Mouse (Mus musculus) forebrain, embryonic 15.5 days (tissue): ENCODE data around the gene Clstn3. TPM values are rescaled to one million over a fixed set of nuclear protein-coding genes. Genes with fewer than 3 reads are reported as not detected.

ENCODE experiments used
- ATAC-seq: fragments of 200-750 bp; cut with Nextera tagmentation; replicated peaks from 2 replicates; pipeline ENCODE4 v1.8.0; 2017; ENCODE audit warnings: mild to moderate bottlenecking, moderate TSS enrichment, moderate library complexity
- H3K27ac ChIP-seq: fragments of 300-500 bp; sonication (generic); replicated peaks from 2 replicates; pipeline ENCODE4 v1.5.1; 2015; ENCODE audit warnings: mild to moderate bottlenecking, inconsistent platforms
- H3K27me3 ChIP-seq: fragments of 300-500 bp; sonication (generic); 2 replicates; pipeline ENCODE4 v1.6.1; 2015; ENCODE audit warnings: inconsistent platforms
- H3K36me3 ChIP-seq: fragments of 300-500 bp; sonication (generic); 2 replicates; pipeline ENCODE4 v1.6.1; 2015; ENCODE audit warnings: mild to moderate bottlenecking, inconsistent platforms
- H3K4me1 ChIP-seq: fragments of 300-500 bp; sonication (generic); 2 replicates; pipeline ENCODE4 v1.6.1; 2015; ENCODE audit warnings: inconsistent platforms
- H3K4me2 ChIP-seq: fragments of 300-500 bp; sonication (generic); replicated peaks from 2 replicates; pipeline ENCODE4 v1.6.1; 2015; ENCODE audit warnings: mild to moderate bottlenecking, inconsistent platforms
- H3K4me3 ChIP-seq: fragments of 300-500 bp; sonication (generic); 2 replicates; pipeline ENCODE4 v1.5.1; 2015; ENCODE audit warnings: mild to moderate bottlenecking, inconsistent platforms
- H3K9ac ChIP-seq: fragments of 300-500 bp; sonication (generic); replicated peaks from 2 replicates; pipeline ENCODE4 v1.6.1; 2015; ENCODE audit warnings: mild to moderate bottlenecking, inconsistent platforms
- H3K9me3 ChIP-seq: fragments of 300-500 bp; sonication (generic); 2 replicates; pipeline ENCODE4 v1.6.1; 2016; ENCODE audit warnings: inconsistent platforms
- WGBS: fragments of 180-500 bp; shearing (Covaris S2); methylation state at CpG from one replicate; pipeline ENCODE4 v1.1.7; 2015; ENCODE audit warnings: mixed read lengths; 5-methylcytosine and 5-hydroxymethylcytosine counted together
- polyA plus RNA-seq: library from polyadenylated mRNA; unstranded; fragments of >200 nt; fragmentation: Nextera tagmentation; extraction: Ambion mirVana; gene quantifications from 2 replicates; pipeline ENCODE4 v1.2.1, GENCODE M21; 2015

The Clstn3 gene
- polyA plus RNA-seq, 1 experiment from 2014 or later = 62.1 TPM

DNA sequence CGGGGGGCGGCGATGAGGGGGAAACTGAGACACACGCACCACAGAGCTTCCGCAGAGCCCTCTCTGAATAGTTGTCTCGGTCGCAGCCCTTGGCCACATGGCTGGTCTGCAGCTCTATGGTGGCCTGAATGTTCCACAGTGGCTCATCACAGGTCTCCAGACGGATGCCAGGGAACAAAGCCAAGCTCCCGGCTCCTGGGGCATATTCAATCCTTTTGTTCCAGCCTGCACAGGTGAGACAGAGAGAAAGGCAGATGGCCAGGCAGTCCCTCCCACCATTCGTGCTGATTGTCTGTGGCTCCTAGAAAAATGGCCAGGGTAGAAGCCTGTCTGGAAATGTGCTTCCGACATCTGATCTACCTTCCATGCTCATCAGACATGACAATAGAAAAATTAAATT, 6.1 kb downstream of the Clstn3 start:
- Histone ChIP-seq H3K36me3 (peaks cover 7% of the 10 kb centered on the region), H3K4me1 (peaks cover 8% of the 10 kb centered on the region), H3K4me3 (no peak overlapping the region), H3K27me3 (no peaks in the 10 kb centered on the region), H3K27ac (no peak overlapping the region), H3K9me3 (no peaks in the 10 kb centered on the region), H3K9ac (no peak overlapping the region), H3K4me2 (no peak overlapping the region)
- no peak for ATAC-seq
- 87% methylated on average over 11 of the region's 11 CpGs for WGBS

DNA sequence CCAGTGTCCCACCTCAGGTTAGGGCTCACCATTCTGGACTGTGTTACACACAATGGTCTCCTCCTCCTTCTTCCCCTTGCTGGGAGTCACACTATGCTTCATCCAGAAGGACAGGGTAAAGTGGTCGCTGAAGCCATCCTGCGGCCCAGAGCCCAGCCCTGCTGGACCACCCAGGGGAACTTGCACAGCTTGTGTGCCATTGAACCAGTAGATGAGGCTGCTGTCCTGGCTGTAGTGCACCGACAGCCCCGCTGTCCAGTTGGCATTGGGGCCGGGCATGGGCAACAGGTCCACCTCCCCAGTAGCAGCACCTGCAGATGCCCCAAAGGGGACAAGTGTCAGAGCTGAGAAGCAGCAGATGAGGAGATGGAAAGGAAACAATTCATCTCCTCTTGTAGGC, 6.8 kb downstream of the Clstn3 start:
- ATAC-seq = no peak
- no peak overlapping the region for H3K27ac ChIP-seq
- 93% methylated on average over 5 of the region's 5 CpGs for WGBS
- no peak overlapping the region for H3K9ac ChIP-seq
- no peaks in the 10 kb centered on the region for H3K27me3 ChIP-seq
- H3K4me2 ChIP-seq = no peak overlapping the region
- peaks cover 2% of the 10 kb centered on the region; the same call in 1 of the 2 replicates for H3K4me1 ChIP-seq
- no peaks in the 10 kb centered on the region for H3K9me3 ChIP-seq
- peaks cover 7% of the 10 kb centered on the region for H3K36me3 ChIP-seq
- no peak overlapping the region for H3K4me3 ChIP-seq

GRCm38 (mm10) chr6:124456243-124456642, 8.4 kb downstream of the Clstn3 start:
- Histone ChIP-seq H3K36me3 (peaks cover 7% of the 10 kb centered on the region), H3K27me3 (no peaks in the 10 kb centered on the region), H3K9me3 (no peaks in the 10 kb centered on the region), H3K4me1 (no peaks in the 10 kb centered on the region), H3K27ac (no peak overlapping the region), H3K9ac (no peak overlapping the region), H3K4me3 (no peak overlapping the region), H3K4me2 (no peak overlapping the region)
- 95% methylated on average over 5 of the region's 5 CpGs for WGBS
- ATAC-seq = no peak

DNA sequence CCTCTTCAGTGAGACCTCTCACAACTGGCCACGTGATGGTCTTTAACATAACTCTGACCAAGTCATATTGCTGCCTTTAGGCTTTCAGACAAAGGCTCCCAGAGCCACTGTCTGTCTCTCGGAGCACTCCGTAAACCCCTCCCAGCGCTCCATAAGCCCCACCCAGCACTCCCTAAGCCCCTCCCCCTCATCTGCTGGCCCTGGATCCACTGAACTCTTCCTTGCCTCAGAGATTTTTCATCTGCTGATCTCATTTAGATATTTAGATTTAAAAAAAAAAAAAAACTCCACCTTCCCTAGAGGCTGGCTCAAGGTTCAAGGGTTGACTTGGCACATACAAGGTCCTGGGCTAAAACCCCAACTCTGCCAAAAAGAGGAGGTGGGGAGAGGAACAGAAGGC, 10.8 kb downstream of the Clstn3 start:
- H3K9me3 ChIP-seq = no peaks in the 10 kb centered on the region
- no peak overlapping the region for H3K4me2 ChIP-seq
- 47% methylated on average over 4 of the region's 4 CpGs for WGBS
- H3K36me3 ChIP-seq = peaks cover 21% of the 10 kb centered on the region
- no peak overlapping the region for H3K27ac ChIP-seq
- H3K4me1 ChIP-seq = no peaks in the 10 kb centered on the region
- no peaks in the 10 kb centered on the region for H3K27me3 ChIP-seq
- no peak for ATAC-seq
- H3K9ac ChIP-seq = no peak overlapping the region
- no peak overlapping the region for H3K4me3 ChIP-seq

- 64% methylated on average over 3 of the region's 3 CpGs for WGBS
Measured at GRCm38 (mm10) chr6:124451995-124452394, 12.6 kb downstream of the Clstn3 start.

GRCm38 (mm10) chr6:124449668-124450383, 14.8 kb downstream of the Clstn3 start:
- WGBS = 90% methylated on average over 18 of the region's 18 CpGs
- Histone ChIP-seq H3K4me3 (no peak overlapping the region), H3K36me3 (peaks cover 17% of the 10 kb centered on the region), H3K27ac (no peak overlapping the region), H3K27me3 (no peaks in the 10 kb centered on the region), H3K9me3 (no peaks in the 10 kb centered on the region), H3K9ac (no peak overlapping the region), H3K4me1 (no peaks in the 10 kb centered on the region), H3K4me2 (no peak overlapping the region)
- no peak for ATAC-seq

More at GRCm38 (mm10) chr6:124451995-124452394, 12.6 kb downstream of the Clstn3 start:
- no peak overlapping the region for H3K4me2 ChIP-seq
- H3K36me3 ChIP-seq = peaks cover 16% of the 10 kb centered on the region
- H3K4me1 ChIP-seq = no peaks in the 10 kb centered on the region
- no peak overlapping the region for H3K9ac ChIP-seq
- H3K27me3 ChIP-seq = no peaks in the 10 kb centered on the region
- H3K9me3 ChIP-seq = no peaks in the 10 kb centered on the region
- ATAC-seq = 0 out of 2 replicates have a peak, but pooled peaks have one; percentile 12
- no peak overlapping the region for H3K27ac ChIP-seq
- no peak overlapping the region for H3K4me3 ChIP-seq

DNA sequence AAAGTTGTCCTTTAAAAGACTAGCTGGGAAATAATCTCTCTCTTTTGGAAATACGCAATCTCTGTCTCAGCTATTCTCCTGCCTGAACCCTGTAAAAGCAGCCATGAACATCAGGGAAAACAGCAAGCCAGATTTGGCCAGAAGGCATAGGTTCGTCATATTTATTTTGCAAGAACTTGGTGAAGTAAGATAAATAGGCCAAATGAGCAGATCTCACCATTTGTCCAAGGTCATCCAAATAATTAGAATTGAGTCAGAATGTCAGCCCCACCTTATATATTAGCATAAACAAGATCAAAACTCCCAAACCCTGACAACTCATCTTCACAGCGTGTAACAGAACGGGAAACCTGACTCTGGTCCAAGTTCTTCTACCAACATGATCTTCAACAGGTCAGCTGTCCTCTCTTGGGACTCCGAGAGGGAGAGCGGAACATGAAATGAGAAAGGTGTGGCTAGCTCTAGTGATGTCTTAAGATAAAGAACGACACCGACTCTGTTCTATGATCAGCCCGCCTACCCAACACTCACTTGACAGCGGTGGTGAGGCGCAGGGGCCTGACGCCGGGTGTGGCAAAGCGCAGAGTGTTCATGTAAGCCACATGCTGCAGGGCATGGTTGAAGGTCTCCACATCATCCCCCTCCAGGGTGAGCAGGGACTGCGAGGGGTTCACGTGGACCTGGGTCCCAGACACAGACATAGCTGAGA, 15.5 kb downstream of the Clstn3 start:
- Histone ChIP-seq H3K4me3 (no peak overlapping the region), H3K4me2 (no peak overlapping the region), H3K27me3 (no peaks in the 10 kb centered on the region), H3K4me1 (no peaks in the 10 kb centered on the region), H3K27ac (no peak overlapping the region), H3K36me3 (peaks cover 17% of the 10 kb centered on the region), H3K9me3 (no peaks in the 10 kb centered on the region), H3K9ac (no peak overlapping the region)
- WGBS = 94% methylated on average over 16 of the region's 16 CpGs
- ATAC-seq = no peak

- Histone ChIP-seq H3K4me3 (no peak overlapping the region), H3K36me3 (peaks cover 19% of the 10 kb centered on the region), H3K9me3 (no peaks in the 10 kb centered on the region), H3K27ac (no peak overlapping the region), H3K27me3 (no peaks in the 10 kb centered on the region), H3K9ac (no peak overlapping the region), H3K4me2 (no peak overlapping the region), H3K4me1 (no peaks in the 10 kb centered on the region)
- no peak for ATAC-seq
- 78% methylated on average over 10 of the region's 10 CpGs for WGBS
Measured at GRCm38 (mm10) chr6:124448186-124448852, 16.3 kb downstream of the Clstn3 start.

DNA sequence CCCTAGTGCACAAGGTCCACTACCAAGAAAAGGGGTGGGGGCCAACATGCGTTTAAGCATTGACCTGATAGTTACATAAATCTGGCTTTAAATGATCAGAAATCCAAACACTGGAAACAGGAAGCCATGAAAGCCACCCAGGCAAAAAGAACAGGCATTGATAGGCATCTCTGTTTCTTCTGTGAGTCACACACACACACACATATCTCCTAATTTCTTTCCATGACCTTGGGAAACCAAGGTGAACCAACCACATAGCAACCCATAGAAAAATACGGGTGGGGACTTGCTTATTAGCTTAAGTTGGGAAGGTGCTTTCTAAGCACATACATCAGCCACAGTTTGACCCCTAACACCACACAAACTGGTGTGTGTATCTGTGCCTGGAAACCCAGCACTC, 17.2 kb downstream of the Clstn3 start:
- no peak for ATAC-seq
- H3K9me3 ChIP-seq = no peaks in the 10 kb centered on the region
- no peak overlapping the region for H3K27ac ChIP-seq
- H3K4me3 ChIP-seq = no peak overlapping the region
- H3K27me3 ChIP-seq = no peaks in the 10 kb centered on the region
- no peak overlapping the region for H3K9ac ChIP-seq
- no peak overlapping the region for H3K4me2 ChIP-seq
- H3K36me3 ChIP-seq = peaks cover 19% of the 10 kb centered on the region
- WGBS = 92% methylated on average over 2 of the region's 2 CpGs
- H3K4me1 ChIP-seq = no peaks in the 10 kb centered on the region

DNA sequence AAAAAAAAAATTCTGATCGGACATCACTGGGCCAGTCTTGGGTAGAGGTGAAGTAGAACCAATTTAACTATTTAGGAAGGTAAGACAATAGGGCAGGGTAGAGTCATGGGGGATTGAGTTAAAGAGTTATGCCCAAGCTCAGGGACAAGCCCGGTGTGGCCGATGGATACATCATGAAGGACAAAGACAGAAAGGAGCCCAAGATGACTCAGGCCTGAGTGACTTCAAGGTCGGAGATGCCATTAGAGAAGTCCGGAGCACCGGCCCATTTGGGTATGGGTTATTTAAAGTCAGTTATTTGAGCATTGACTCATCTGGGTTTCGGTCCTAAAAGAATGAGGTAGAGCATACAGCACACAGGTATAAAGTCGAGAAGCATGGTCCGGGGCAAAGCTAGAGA, 18.1 kb downstream of the Clstn3 start:
- Histone ChIP-seq H3K4me2 (no peak overlapping the region), H3K4me1 (no peaks in the 10 kb centered on the region), H3K36me3 (peaks cover 19% of the 10 kb centered on the region), H3K27me3 (no peaks in the 10 kb centered on the region), H3K27ac (no peak overlapping the region), H3K9me3 (no peaks in the 10 kb centered on the region), H3K4me3 (no peak overlapping the region), H3K9ac (no peak overlapping the region)
- ATAC-seq = no peak
- WGBS = 96% methylated on average over 9 of the region's 9 CpGs

- 95% methylated on average over 2 of the region's 2 CpGs for WGBS
- no peaks in the 10 kb centered on the region for H3K9me3 ChIP-seq
Measured at GRCm38 (mm10) chr6:124446024-124446423, 18.6 kb downstream of the Clstn3 start.

DNA sequence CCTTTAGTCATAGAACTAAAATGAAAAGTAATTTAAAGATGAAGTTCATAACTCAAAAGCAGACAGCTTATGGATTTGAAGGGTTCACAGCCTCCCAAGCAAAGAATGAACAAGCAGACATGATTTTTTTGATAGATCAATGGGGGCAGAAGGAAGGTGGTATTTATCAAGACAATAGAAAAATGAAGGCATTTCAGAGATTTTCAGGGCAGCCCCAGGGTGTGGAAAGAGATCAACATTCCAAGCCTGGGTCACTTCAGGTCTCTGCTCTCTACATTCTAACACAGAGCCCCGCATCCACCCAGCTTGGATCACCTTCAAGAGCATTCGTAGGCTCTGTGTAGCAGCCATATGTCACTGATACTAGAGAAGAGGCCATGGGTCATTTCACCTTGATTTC, 21.3 kb downstream of the Clstn3 start:
- H3K27ac ChIP-seq = no peak overlapping the region
- ATAC-seq = no peak
- H3K9me3 ChIP-seq = no peaks in the 10 kb centered on the region
- WGBS = 85% methylated on average over 2 of the region's 2 CpGs
- no peak overlapping the region for H3K4me3 ChIP-seq
- H3K27me3 ChIP-seq = no peaks in the 10 kb centered on the region
- no peak overlapping the region for H3K9ac ChIP-seq
- H3K4me2 ChIP-seq = no peak overlapping the region
- H3K36me3 ChIP-seq = peaks cover 11% of the 10 kb centered on the region; the same call in 1 of the 2 replicates
- no peaks in the 10 kb centered on the region for H3K4me1 ChIP-seq

More at GRCm38 (mm10) chr6:124446024-124446423, 18.6 kb downstream of the Clstn3 start:
- peaks cover 19% of the 10 kb centered on the region for H3K36me3 ChIP-seq
- H3K27ac ChIP-seq = no peak overlapping the region
- H3K9ac ChIP-seq = no peak overlapping the region
- H3K4me2 ChIP-seq = no peak overlapping the region
- H3K4me1 ChIP-seq = no peaks in the 10 kb centered on the region
- no peak overlapping the region for H3K4me3 ChIP-seq
- ATAC-seq = no peak
- no peaks in the 10 kb centered on the region for H3K27me3 ChIP-seq
